Mouse (Mus musculus) hindbrain, embryonic 13.5 days (tissue): ENCODE measurements around the gene Amn1. TPM values are rescaled to one million over a fixed set of nuclear protein-coding genes. Genes with fewer than 3 reads are reported as not detected.
A peak's percentile ranks its signal among the peaks of the same experiment; 100 is the strongest.

Experiments used
- ATAC-seq: fragments of 200-750 bp; cut with Nextera tagmentation; 2 replicates; pipeline ENCODE4 v1.8.0; 2017; ENCODE audit warnings: moderate TSS enrichment; ENCODE audit not compliant: low FRiP score
- H3K27ac ChIP-seq: fragments of 300-500 bp; sonication (generic); 2 replicates; pipeline ENCODE4 v1.5.1; 2015; ENCODE audit warnings: inconsistent platforms, mild to moderate bottlenecking, moderate library complexity
- H3K27me3 ChIP-seq: fragments of 300-500 bp; sonication (generic); 2 replicates; pipeline ENCODE4 v1.6.1; 2015; ENCODE audit warnings: mild to moderate bottlenecking, inconsistent platforms
- H3K36me3 ChIP-seq: fragments of 300-500 bp; sonication (generic); 2 replicates; pipeline ENCODE4 v1.6.1; 2015; ENCODE audit warnings: mild to moderate bottlenecking, inconsistent platforms
- H3K4me1 ChIP-seq: fragments of 300-500 bp; sonication (generic); replicated peaks from 2 replicates; pipeline ENCODE4 v1.6.1; 2015; ENCODE audit warnings: inconsistent platforms
- H3K4me2 ChIP-seq: fragments of 300-500 bp; sonication (generic); 2 replicates; pipeline ENCODE4 v1.6.1; 2015; ENCODE audit warnings: inconsistent platforms, mild to moderate bottlenecking, moderate library complexity
- H3K4me3 ChIP-seq: fragments of 300-500 bp; sonication (generic); 2 replicates; pipeline ENCODE4 v1.5.1; 2015; ENCODE audit warnings: mild to moderate bottlenecking, inconsistent platforms
- H3K9ac ChIP-seq: fragments of 300-500 bp; sonication (generic); 2 replicates; pipeline ENCODE4 v1.6.1; 2015; ENCODE audit warnings: mild to moderate bottlenecking, inconsistent platforms
- H3K9me3 ChIP-seq: fragments of 300-500 bp; sonication (generic); 2 replicates; pipeline ENCODE4 v1.6.1; 2016; ENCODE audit warnings: inconsistent platforms
- WGBS: fragments of 180-500 bp; shearing (Covaris S2); methylation state at CpG from one replicate; pipeline ENCODE4 v1.1.7; 2015; 5-methylcytosine and 5-hydroxymethylcytosine counted together
- polyA plus RNA-seq: library from polyadenylated mRNA; unstranded; fragments of >200 nt; fragmentation: Nextera tagmentation; extraction: Ambion mirVana; gene quantifications from 2 replicates; pipeline ENCODE4 v1.2.1, GENCODE M21; 2015

The Amn1 gene
- polyA plus RNA-seq, 1 experiment from 2014 or later: 110 TPM

DNA sequence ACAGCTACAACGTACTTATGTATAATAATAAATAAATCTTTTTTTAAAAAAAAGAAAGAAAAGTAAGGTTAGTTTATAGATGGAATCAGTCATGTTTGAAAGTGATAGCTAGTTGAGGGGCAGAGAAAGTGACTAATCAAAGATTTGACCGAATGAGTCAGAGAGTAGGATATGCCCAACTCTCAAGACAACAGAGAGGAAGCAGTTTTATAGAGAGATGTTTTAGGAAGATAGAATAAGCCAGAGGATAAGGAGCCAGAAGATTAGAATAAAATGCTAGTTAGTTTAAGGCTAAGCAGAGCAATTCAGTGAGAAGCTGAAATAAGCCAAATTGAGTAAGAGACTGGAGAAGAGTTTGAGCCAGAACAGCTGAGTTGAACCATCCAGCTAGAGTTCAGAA lies 36.4 kb downstream of the Amn1 start:
- over 99% methylated on average over 2 of the region's 2 CpGs for WGBS
- H3K27ac ChIP-seq: no peak overlapping the region
- no peak overlapping the region for H3K9ac ChIP-seq
- H3K36me3 ChIP-seq: peaks cover 27% of the 10 kb centered on the region
- H3K4me1 ChIP-seq: 0 out of 2 replicates have a peak, but pooled peaks cover 4% of the 10 kb centered on the region
- no peaks in the 10 kb centered on the region for H3K27me3 ChIP-seq
- no peak overlapping the region for H3K4me2 ChIP-seq
- ATAC-seq: no peak
- H3K4me3 ChIP-seq: no peak overlapping the region
- no peaks in the 10 kb centered on the region for H3K9me3 ChIP-seq

GRCm38 (mm10) chr6:149148436-149149229 lies 39.9 kb downstream of the Amn1 start:
- Histone ChIP-seq H3K4me3 (no peak overlapping the region), H3K9me3 (no peaks in the 10 kb centered on the region), H3K27ac (no peak overlapping the region), H3K4me1 (no peaks in the 10 kb centered on the region), H3K9ac (no peak overlapping the region), H3K27me3 (no peaks in the 10 kb centered on the region), H3K36me3 (peaks cover 8% of the 10 kb centered on the region; the same call in 1 of the 2 replicates), H3K4me2 (no peak overlapping the region)
- 90% methylated on average over 7 of the region's 7 CpGs for WGBS
- no peak for ATAC-seq

GRCm38 (mm10) chr6:149145143-149145542 lies 43.4 kb downstream of the Amn1 start:
- Histone ChIP-seq H3K4me1 (peaks cover 7% of the 10 kb centered on the region; the same call in 1 of the 2 replicates), H3K4me2 (no peak overlapping the region), H3K4me3 (no peak overlapping the region), H3K27ac (no peak overlapping the region), H3K9ac (no peak overlapping the region), H3K27me3 (no peaks in the 10 kb centered on the region), H3K36me3 (no peaks in the 10 kb centered on the region), H3K9me3 (no peaks in the 10 kb centered on the region)
- 93% methylated on average over 1 of the region's 1 CpGs for WGBS
- ATAC-seq: no peak

GRCm38 (mm10) chr6:149141393-149142173 lies 46.9 kb downstream of the Amn1 start:
- WGBS: 7% methylated on average over 36 of the region's 36 CpGs
- no peaks in the 10 kb centered on the region for H3K9me3 ChIP-seq
- no peaks in the 10 kb centered on the region for H3K27me3 ChIP-seq
- peak overlapping the region; percentile 45 for H3K4me3 ChIP-seq
- H3K27ac ChIP-seq: no peak overlapping the region
- peak overlapping the region; percentile 66 for H3K9ac ChIP-seq
- peak; percentile 92 for ATAC-seq
- peak overlapping the region; percentile 67 for H3K4me2 ChIP-seq
- peaks cover 7% of the 10 kb centered on the region; the same call in 1 of the 2 replicates for H3K4me1 ChIP-seq
- H3K36me3 ChIP-seq: no peaks in the 10 kb centered on the region

DNA sequence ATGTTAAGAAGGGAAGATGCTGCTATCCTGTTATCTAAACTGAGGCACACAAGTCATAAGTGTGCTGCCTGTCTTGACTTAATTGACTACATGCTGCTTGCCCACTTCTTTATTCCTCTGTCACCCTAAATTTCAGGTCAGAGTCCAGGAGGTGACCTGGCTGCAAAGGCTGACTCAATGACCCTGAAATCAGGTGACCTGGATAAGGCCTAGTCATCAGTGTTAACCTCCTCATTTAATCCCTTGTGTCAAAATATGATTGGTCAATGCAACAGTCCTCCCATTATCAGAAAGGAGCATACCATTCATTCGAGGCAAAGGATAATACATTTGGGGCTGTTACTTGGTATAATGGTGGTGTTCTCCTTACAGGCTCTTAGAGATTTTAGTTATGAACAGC lies 49.0 kb downstream of the Amn1 start, which contains the start of gene Etfbkmt:
Gene Etfbkmt, plus strand, starts transcription at position 379 of the 400 bp plus-strand sequence.
- H3K9me3 ChIP-seq: no peaks in the 10 kb centered on the region

GRCm38 (mm10) chr6:149139011-149139410 lies 49.5 kb downstream of the Amn1 start:
- Histone ChIP-seq H3K4me2 (no peak overlapping the region), H3K9ac (no peak overlapping the region), H3K27ac (no peak overlapping the region), H3K4me3 (no peak overlapping the region), H3K9me3 (no peaks in the 10 kb centered on the region), H3K27me3 (no peaks in the 10 kb centered on the region), H3K4me1 (peaks cover 12% of the 10 kb centered on the region; the same call in 1 of the 2 replicates), H3K36me3 (no peaks in the 10 kb centered on the region)
- 86% methylated on average over 3 of the region's 3 CpGs for WGBS
- no peak for ATAC-seq

More for the DNA sequence above, 49.0 kb downstream of the Amn1 start, which contains the start of gene Etfbkmt:
- Histone ChIP-seq H3K9ac (no peak within 1 kb of the TSS), H3K27ac (no peak within 1 kb of the TSS), H3K27me3 (no peaks in the 10 kb centered on the region), H3K4me3 (no peak within 1 kb of the TSS), H3K4me1 (peaks cover 9% of the 10 kb centered on the region; the same call in 1 of the 2 replicates), H3K36me3 (no peaks in the 10 kb centered on the region), H3K4me2 (no peak within 1 kb of the TSS)
- ATAC-seq: no peak
- 75% methylated on average over 1 of the region's 1 CpGs for WGBS

GRCm38 (mm10) chr6:149137936-149138335 lies 50.6 kb downstream of the Amn1 start:
- WGBS: 67% methylated on average over 2 of the region's 2 CpGs
- Histone ChIP-seq H3K9me3 (no peaks in the 10 kb centered on the region), H3K4me1 (peaks cover 12% of the 10 kb centered on the region; the same call in 1 of the 2 replicates)

DNA sequence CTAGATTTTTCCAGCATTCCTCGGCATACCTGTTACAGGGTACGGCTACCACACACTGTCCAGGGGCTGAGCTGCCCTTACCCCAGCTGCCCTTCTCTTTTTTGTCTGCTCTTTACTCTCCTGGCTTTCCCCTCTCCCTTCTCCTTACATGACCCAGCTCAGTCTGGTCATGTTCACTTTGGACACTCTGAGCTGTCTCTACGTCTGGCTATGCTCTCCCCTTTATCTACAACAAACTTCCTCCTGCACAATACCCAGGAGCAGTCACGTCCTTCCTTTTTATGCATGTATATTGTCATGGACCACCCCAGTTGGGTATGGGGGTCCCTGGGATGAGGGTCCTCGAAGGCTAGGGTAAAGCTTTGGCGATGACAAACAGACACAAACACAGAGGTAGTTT lies 52.9 kb downstream of the Amn1 start:
- ATAC-seq: no peak
- WGBS: 86% methylated on average over 6 of the region's 6 CpGs

More at GRCm38 (mm10) chr6:149137936-149138335, 50.6 kb downstream of the Amn1 start:
- H3K27ac ChIP-seq: no peak overlapping the region
- H3K4me2 ChIP-seq: no peak overlapping the region
- H3K36me3 ChIP-seq: no peaks in the 10 kb centered on the region
- no peaks in the 10 kb centered on the region for H3K27me3 ChIP-seq
- no peak overlapping the region for H3K4me3 ChIP-seq
- no peak for ATAC-seq
- H3K9ac ChIP-seq: no peak overlapping the region

GRCm38 (mm10) chr6:149134391-149135150 lies 53.9 kb downstream of the Amn1 start:
- Histone ChIP-seq H3K9ac (no peak overlapping the region), H3K4me3 (no peak overlapping the region), H3K9me3 (no peaks in the 10 kb centered on the region), H3K4me2 (no peak overlapping the region), H3K36me3 (no peaks in the 10 kb centered on the region), H3K27ac (no peak overlapping the region), H3K27me3 (no peaks in the 10 kb centered on the region), H3K4me1 (peaks cover 10% of the 10 kb centered on the region; the same call in 1 of the 2 replicates)
- no peak for ATAC-seq
- WGBS: 19% methylated on average over 5 of the region's 5 CpGs

More for the DNA sequence above, 52.9 kb downstream of the Amn1 start:
- Histone ChIP-seq H3K36me3 (no peaks in the 10 kb centered on the region), H3K27ac (no peak overlapping the region), H3K9ac (no peak overlapping the region), H3K9me3 (no peaks in the 10 kb centered on the region), H3K4me1 (peaks cover 10% of the 10 kb centered on the region; the same call in 1 of the 2 replicates), H3K27me3 (no peaks in the 10 kb centered on the region), H3K4me3 (no peak overlapping the region), H3K4me2 (no peak overlapping the region)

DNA sequence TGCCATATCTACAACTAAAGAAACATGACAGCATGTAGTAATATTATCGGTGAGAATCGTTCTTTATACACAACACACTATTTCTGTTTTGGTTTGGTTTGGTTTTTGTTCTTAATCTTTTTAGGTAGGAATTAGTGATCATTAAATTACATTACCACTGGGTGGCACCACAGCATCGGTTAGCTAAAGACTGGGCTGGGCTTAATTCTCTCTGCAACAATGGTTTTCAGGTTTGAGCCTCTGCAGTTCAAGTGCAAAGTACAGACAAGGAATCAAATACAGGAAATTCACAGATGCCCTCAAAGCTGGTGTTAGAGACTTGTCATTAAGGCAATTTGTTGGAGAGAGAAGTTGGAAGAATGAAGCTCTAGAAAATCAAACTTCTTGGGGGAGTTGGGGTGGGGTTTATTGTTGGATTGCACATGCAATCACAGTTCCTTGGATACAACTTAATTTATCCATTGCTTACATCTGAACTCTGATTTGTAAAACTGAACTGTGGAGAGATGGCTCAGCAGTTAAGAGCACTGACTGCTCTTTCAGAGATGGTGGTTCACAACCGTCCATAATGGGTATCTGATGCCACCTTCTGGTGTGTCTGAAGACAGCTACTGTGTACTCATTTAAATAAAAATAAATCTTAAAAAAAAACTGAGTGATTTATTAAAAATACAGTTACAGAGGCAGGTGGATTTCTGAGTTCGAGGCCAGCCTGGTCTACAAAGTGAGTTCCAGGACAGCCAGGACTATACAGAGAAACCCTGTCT lies 56.0 kb downstream of the Amn1 start:
- no peaks in the 10 kb centered on the region for H3K27me3 ChIP-seq
- no peak overlapping the region for H3K27ac ChIP-seq
- ATAC-seq: peak; percentile 69; the same call in 1 of the 2 replicates
- no peaks in the 10 kb centered on the region for H3K36me3 ChIP-seq
- WGBS: 32% methylated on average over 5 of the region's 5 CpGs
- no peak overlapping the region for H3K4me3 ChIP-seq
- no peak overlapping the region for H3K4me2 ChIP-seq
- peaks cover 10% of the 10 kb centered on the region; the same call in 1 of the 2 replicates for H3K4me1 ChIP-seq
- H3K9ac ChIP-seq: no peak overlapping the region
- no peaks in the 10 kb centered on the region for H3K9me3 ChIP-seq

GRCm38 (mm10) chr6:149131111-149131510 lies 57.4 kb downstream of the Amn1 start:
- 6% methylated on average over 3 of the region's 3 CpGs for WGBS

More at GRCm38 (mm10) chr6:149131111-149131510, 57.4 kb downstream of the Amn1 start:
- no peaks in the 10 kb centered on the region for H3K9me3 ChIP-seq
- H3K4me1 ChIP-seq: peaks cover 10% of the 10 kb centered on the region; the same call in 1 of the 2 replicates
- no peak overlapping the region for H3K4me2 ChIP-seq
- H3K36me3 ChIP-seq: no peaks in the 10 kb centered on the region
- H3K9ac ChIP-seq: no peak overlapping the region
- no peaks in the 10 kb centered on the region for H3K27me3 ChIP-seq
- H3K4me3 ChIP-seq: no peak overlapping the region
- ATAC-seq: no peak
- H3K27ac ChIP-seq: no peak overlapping the region
